Mouse (Mus musculus): ENCODE data around the gene Cep295nl. TPM values are rescaled to one million over a fixed set of nuclear protein-coding genes. Genes with fewer than 3 reads are reported as not detected.

Gene Cep295nl
- polyA plus RNA-seq, 1 experiment from 2014 or later, result 0.59 TPM

DNA sequence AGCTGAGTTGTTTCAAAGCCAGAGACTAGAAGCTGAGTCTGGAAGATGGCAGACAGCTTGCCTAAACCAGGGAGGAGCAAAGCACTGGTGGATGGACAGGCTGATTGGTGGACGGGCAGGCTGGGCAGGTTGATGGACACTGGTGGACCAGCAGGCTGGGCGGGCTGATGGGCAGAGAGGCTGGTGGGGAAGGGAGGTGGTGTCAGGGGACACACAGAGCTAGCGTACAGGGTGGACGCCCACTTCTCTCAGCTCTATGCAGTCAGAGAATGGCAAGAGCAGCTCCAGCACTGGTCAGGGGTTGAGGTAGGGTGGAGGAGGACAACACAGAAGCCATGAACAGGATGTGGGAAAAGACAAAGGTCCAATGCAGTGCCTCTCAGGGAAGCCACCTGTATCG lies 27.0 kb upstream of the Cep295nl start:
- WGBS, result 74% methylated on average over 5 of the region's 5 CpGs
- H3K9me3 ChIP-seq (replicated peaks), result no peaks in the 10 kb centered on the region
- no peak for ATAC-seq (ENCODE audit: insufficient number of reproducible peaks, low FRiP score, low TSS enrichment, low read depth)
- H3K4me1 ChIP-seq, result peaks cover 45% of the 10 kb centered on the region
- H3K27me3 ChIP-seq, result no peaks in the 10 kb centered on the region
- H3K4me2 ChIP-seq (replicated peaks), result no peak overlapping the region
- H3K4me3 ChIP-seq (replicated peaks), result no peak overlapping the region
- no peaks in the 10 kb centered on the region for H3K36me3 ChIP-seq
- H3K9ac ChIP-seq, result no peak overlapping the region
- no peak overlapping the region for H3K27ac ChIP-seq (replicated peaks)

DNA sequence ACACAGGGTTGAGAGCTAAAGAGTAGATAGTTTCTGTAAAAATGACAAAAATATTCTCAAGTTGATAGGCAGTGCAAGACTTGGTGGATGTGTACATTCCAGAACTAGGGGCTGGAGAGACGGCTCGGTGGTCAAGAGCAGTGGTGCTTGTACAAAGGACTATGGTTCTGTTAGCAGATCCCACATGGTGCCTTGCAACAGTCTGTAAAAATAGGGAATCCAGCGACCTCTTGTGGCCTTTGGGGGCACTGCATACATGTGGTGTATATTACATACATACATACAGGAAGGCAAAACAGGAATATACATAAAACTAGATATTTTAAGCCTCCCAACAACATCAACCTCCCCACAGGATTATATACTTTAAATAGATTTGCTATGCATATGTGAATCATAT lies 26.0 kb upstream of the Cep295nl start:
- ATAC-seq (ENCODE audit: insufficient number of reproducible peaks, low FRiP score, low TSS enrichment, low read depth), result no peak
- no peaks in the 10 kb centered on the region for H3K36me3 ChIP-seq
- peaks cover 54% of the 10 kb centered on the region for H3K4me1 ChIP-seq
- H3K4me3 ChIP-seq (replicated peaks), result no peak overlapping the region
- no peaks in the 10 kb centered on the region for H3K9me3 ChIP-seq (replicated peaks)
- H3K27me3 ChIP-seq, result no peaks in the 10 kb centered on the region
- no peak overlapping the region for H3K4me2 ChIP-seq (replicated peaks)
- 63% methylated on average over 3 of the region's 3 CpGs for whole genome bisulfite sequencing
- H3K27ac ChIP-seq (replicated peaks), result no peak overlapping the region
- H3K9ac ChIP-seq, result no peak overlapping the region

GRCm38 (mm10) chr11:118366559-118366958 lies 24.3 kb upstream of the Cep295nl start:
- peaks cover 55% of the 10 kb centered on the region for H3K4me1 ChIP-seq
- 61% methylated on average over 8 of the region's 8 CpGs for WGBS
- no peak overlapping the region for H3K4me3 ChIP-seq (replicated peaks)
- H3K9me3 ChIP-seq (replicated peaks), result no peaks in the 10 kb centered on the region
- no peak overlapping the region for H3K9ac ChIP-seq
- H3K27me3 ChIP-seq, result no peaks in the 10 kb centered on the region
- H3K4me2 ChIP-seq (replicated peaks), result no peak overlapping the region
- H3K27ac ChIP-seq (replicated peaks), result 0 out of 2 replicates have a peak overlapping the region, but pooled peaks have one; percentile 89
- ATAC-seq (ENCODE audit: insufficient number of reproducible peaks, low FRiP score, low TSS enrichment, low read depth), result no peak
- no peaks in the 10 kb centered on the region for H3K36me3 ChIP-seq

GRCm38 (mm10) chr11:118366108-118366507 lies 23.8 kb upstream of the Cep295nl start:
- Histone ChIP-seq H3K9me3 (replicated peaks) (no peaks in the 10 kb centered on the region), H3K27me3 (no peaks in the 10 kb centered on the region), H3K4me3 (replicated peaks) (no peak overlapping the region), H3K27ac (replicated peaks) (peak overlapping the region; percentile 89), H3K9ac (no peak overlapping the region), H3K4me1 (peaks cover 53% of the 10 kb centered on the region), H3K4me2 (replicated peaks) (no peak overlapping the region), H3K36me3 (no peaks in the 10 kb centered on the region)
- no peak for ATAC-seq (ENCODE audit: insufficient number of reproducible peaks, low FRiP score, low TSS enrichment, low read depth)
- WGBS, result 53% methylated on average over 3 of the region's 3 CpGs

DNA sequence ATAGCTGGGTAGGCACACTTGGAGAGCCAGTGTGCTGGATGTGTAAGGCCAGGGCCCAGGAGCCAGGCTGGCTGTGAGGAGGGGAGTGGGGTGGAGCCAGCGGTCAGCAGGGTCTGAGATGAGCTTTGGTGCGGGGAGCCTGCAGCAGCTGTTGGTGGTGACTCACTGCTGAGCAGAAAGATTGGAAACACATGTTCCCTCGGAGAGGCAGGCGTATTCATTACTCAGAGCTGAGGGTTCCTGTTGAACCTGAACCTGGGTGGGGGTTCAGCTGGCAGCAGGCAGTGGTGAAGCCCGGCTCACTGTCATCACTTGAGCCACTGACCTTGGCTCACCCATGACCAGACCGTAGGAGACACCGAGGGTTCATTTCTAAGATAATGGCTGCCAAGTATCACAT lies 22.9 kb upstream of the Cep295nl start:
- WGBS, result 28% methylated on average over 7 of the region's 7 CpGs
- Histone ChIP-seq H3K9me3 (replicated peaks) (no peaks in the 10 kb centered on the region), H3K27me3 (no peaks in the 10 kb centered on the region), H3K4me1 (peaks cover 63% of the 10 kb centered on the region), H3K27ac (replicated peaks) (peak overlapping the region; percentile 89), H3K4me3 (replicated peaks) (no peak overlapping the region), H3K4me2 (replicated peaks) (no peak overlapping the region), H3K36me3 (no peaks in the 10 kb centered on the region), H3K9ac (no peak overlapping the region)
- ATAC-seq (ENCODE audit: insufficient number of reproducible peaks, low FRiP score, low TSS enrichment, low read depth), result peak; percentile 78

- H3K27ac ChIP-seq (replicated peaks), result 0 out of 2 replicates have a peak overlapping the region, but pooled peaks have one; percentile 86
- WGBS, result 79% methylated on average over 4 of the region's 4 CpGs
- no peaks in the 10 kb centered on the region for H3K27me3 ChIP-seq
- no peaks in the 10 kb centered on the region for H3K36me3 ChIP-seq
- H3K9ac ChIP-seq, result no peak overlapping the region
- no peaks in the 10 kb centered on the region for H3K9me3 ChIP-seq (replicated peaks)
- H3K4me1 ChIP-seq, result peaks cover 63% of the 10 kb centered on the region
- H3K4me2 ChIP-seq (replicated peaks), result no peak overlapping the region
- no peak overlapping the region for H3K4me3 ChIP-seq (replicated peaks)
- no peak for ATAC-seq (ENCODE audit: insufficient number of reproducible peaks, low FRiP score, low TSS enrichment, low read depth)
These were observed 21.7 kb upstream of the Cep295nl start for GRCm38 (mm10) chr11:118364021-118364420.

- 4% methylated on average over 8 of the region's 8 CpGs for WGBS
- Histone ChIP-seq H3K9ac (no peak overlapping the region), H3K27ac (replicated peaks) (peak overlapping the region; percentile 86), H3K4me2 (replicated peaks) (peak overlapping the region; percentile 3; the same call in 1 of the 2 replicates), H3K9me3 (replicated peaks) (no peaks in the 10 kb centered on the region), H3K36me3 (no peaks in the 10 kb centered on the region), H3K27me3 (no peaks in the 10 kb centered on the region), H3K4me3 (replicated peaks) (no peak overlapping the region), H3K4me1 (peaks cover 63% of the 10 kb centered on the region)
- peak; percentile 85 for ATAC-seq (ENCODE audit: insufficient number of reproducible peaks, low FRiP score, low TSS enrichment, low read depth)
These were observed 20.7 kb upstream of the Cep295nl start for GRCm38 (mm10) chr11:118362971-118363518.

DNA sequence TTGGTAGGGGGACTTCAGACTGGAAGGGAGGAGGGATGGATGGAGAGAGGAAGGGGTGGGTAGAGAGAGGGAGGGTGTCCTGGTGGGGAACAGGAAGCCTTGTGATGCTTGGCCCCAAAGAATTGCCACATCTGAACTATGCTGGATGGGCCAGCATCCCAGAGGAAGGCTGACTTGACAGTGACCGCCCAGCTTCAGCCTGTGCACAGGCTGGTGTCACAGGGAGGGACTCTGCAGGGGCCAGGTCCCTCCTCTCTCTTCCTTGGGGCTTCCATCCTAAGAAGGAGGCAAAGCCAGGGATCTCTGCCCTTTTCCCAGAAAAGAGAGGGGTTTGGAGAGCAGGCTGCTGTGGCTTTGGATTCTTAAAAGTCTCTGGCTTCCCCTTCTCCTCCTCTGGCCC lies 20.2 kb upstream of the Cep295nl start:
- Histone ChIP-seq H3K4me3 (replicated peaks) (no peak overlapping the region), H3K36me3 (no peaks in the 10 kb centered on the region), H3K4me1 (peaks cover 63% of the 10 kb centered on the region), H3K27me3 (no peaks in the 10 kb centered on the region), H3K9me3 (replicated peaks) (no peaks in the 10 kb centered on the region), H3K27ac (replicated peaks) (peak overlapping the region; percentile 86), H3K9ac (no peak overlapping the region), H3K4me2 (replicated peaks) (no peak overlapping the region)
- ATAC-seq (ENCODE audit: insufficient number of reproducible peaks, low FRiP score, low TSS enrichment, low read depth), result peak; percentile 0; the same call in 1 of the 2 replicates
- 62% methylated on average over 1 of the region's 1 CpGs for WGBS

GRCm38 (mm10) chr11:118360907-118361341 lies 18.6 kb upstream of the Cep295nl start:
- 40% methylated on average over 10 of the region's 10 CpGs for WGBS

DNA sequence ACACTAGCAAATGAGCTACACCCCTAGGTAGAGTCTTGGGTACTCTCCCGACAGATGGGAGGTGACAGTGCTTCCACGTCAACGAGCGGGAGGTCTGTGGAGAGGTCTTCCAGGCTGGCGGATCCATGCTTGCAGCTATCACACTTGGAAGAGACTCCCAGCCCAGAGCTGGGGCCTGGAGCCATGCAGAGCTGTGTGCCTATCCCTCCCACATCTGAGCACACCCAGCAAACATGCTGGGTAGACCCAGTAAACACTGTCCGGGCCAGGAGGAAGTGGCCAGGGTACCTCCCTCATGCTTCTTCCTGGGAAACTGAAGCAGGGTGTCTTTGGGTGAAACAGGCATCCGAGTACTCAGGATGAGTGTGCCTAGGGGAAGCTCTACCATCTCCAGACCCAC lies 18.2 kb upstream of the Cep295nl start:
- Histone ChIP-seq H3K9ac (no peak overlapping the region), H3K27me3 (no peaks in the 10 kb centered on the region), H3K27ac (replicated peaks) (peak overlapping the region; percentile 34; the same call in 1 of the 2 replicates), H3K9me3 (replicated peaks) (no peaks in the 10 kb centered on the region), H3K4me1 (peaks cover 55% of the 10 kb centered on the region), H3K36me3 (no peaks in the 10 kb centered on the region), H3K4me2 (replicated peaks) (no peak overlapping the region), H3K4me3 (replicated peaks) (no peak overlapping the region)
- ATAC-seq (ENCODE audit: insufficient number of reproducible peaks, low FRiP score, low TSS enrichment, low read depth), result no peak
- WGBS, result 67% methylated on average over 7 of the region's 7 CpGs

More at GRCm38 (mm10) chr11:118360907-118361341, 18.6 kb upstream of the Cep295nl start:
- no peaks in the 10 kb centered on the region for H3K27me3 ChIP-seq
- H3K4me1 ChIP-seq, result peaks cover 55% of the 10 kb centered on the region
- H3K36me3 ChIP-seq, result no peaks in the 10 kb centered on the region
- H3K9ac ChIP-seq, result no peak overlapping the region
- no peak overlapping the region for H3K4me3 ChIP-seq (replicated peaks)
- 0 out of 2 replicates have a peak overlapping the region, but pooled peaks have one; percentile 34 for H3K27ac ChIP-seq (replicated peaks)
- no peak overlapping the region for H3K4me2 ChIP-seq (replicated peaks)
- no peak for ATAC-seq (ENCODE audit: insufficient number of reproducible peaks, low FRiP score, low TSS enrichment, low read depth)
- no peaks in the 10 kb centered on the region for H3K9me3 ChIP-seq (replicated peaks)

DNA sequence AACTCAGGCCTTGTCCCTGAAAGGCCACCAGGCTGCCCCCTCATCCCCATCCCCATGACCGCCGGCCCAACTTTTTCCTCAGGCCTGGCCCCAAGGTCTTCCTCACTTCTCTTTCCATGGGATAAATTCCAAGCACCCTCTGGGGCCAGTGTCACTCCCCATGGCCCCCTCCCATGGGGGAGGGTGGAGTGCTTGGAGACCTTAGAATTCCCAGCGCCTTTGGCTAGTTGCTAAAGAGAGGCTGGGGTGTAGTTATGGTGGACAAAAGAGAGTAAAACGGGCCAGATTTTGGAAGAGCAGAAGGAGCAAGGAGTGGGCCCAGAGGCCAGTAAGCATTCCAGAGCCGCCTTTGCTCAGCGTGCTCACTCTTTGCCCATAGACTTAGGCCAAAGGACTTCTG lies 13.3 kb upstream of the Cep295nl start, which contains the start of gene Timp2:
Gene Timp2 (minus strand): TSS at position 101 of the 400 bp plus-strand sequence.
- H3K4me1 ChIP-seq, result peaks cover 40% of the 10 kb centered on the region

GRCm38 (mm10) chr11:118355205-118355604 lies 12.9 kb upstream of the Cep295nl start:
- peaks cover 40% of the 10 kb centered on the region for H3K4me1 ChIP-seq

More for the DNA sequence above, 13.3 kb upstream of the Cep295nl start, which contains the start of gene Timp2:
- 31% methylated on average over 6 of the region's 6 CpGs for WGBS
- no peaks in the 10 kb centered on the region for H3K27me3 ChIP-seq
- H3K9me3 ChIP-seq (replicated peaks), result no peaks in the 10 kb centered on the region
- H3K27ac ChIP-seq (replicated peaks), result peak within 1 kb of the TSS; percentile 96
- H3K4me2 ChIP-seq (replicated peaks), result peak within 1 kb of the TSS; percentile 59
- peak within 1 kb of the TSS; percentile 88 for H3K4me3 ChIP-seq (replicated peaks)
- H3K36me3 ChIP-seq, result 0 out of 2 replicates have a peak, but pooled peaks cover 4% of the 10 kb centered on the region
- ATAC-seq (ENCODE audit: insufficient number of reproducible peaks, low FRiP score, low TSS enrichment, low read depth), result no peak; the same call in 1 of the 2 replicates
- peak within 1 kb of the TSS; percentile 98 for H3K9ac ChIP-seq

More at GRCm38 (mm10) chr11:118355205-118355604, 12.9 kb upstream of the Cep295nl start:
- WGBS, result 0% methylated on average over 35 of the region's 43 CpGs
- no peaks in the 10 kb centered on the region for H3K27me3 ChIP-seq
- H3K9me3 ChIP-seq (replicated peaks), result no peaks in the 10 kb centered on the region
- peak overlapping the region; percentile 59 for H3K4me2 ChIP-seq (replicated peaks)
- H3K27ac ChIP-seq (replicated peaks), result peak overlapping the region; percentile 96
- H3K4me3 ChIP-seq (replicated peaks), result peak overlapping the region; percentile 88
- H3K36me3 ChIP-seq, result 0 out of 2 replicates have a peak, but pooled peaks cover 4% of the 10 kb centered on the region
- H3K9ac ChIP-seq, result peak overlapping the region; percentile 98
- ATAC-seq (ENCODE audit: insufficient number of reproducible peaks, low FRiP score, low TSS enrichment, low read depth), result peak; percentile 91

Measured in embryonic facial prominence, embryonic 15.5 days (tissue).